Mouse (Mus musculus) kidney, embryonic 15.5 days (tissue): Measurements from ENCODE around the gene Afg1l. TPM values are rescaled to one million over a fixed set of nuclear protein-coding genes. Genes with fewer than 3 reads are reported as not detected.

ENCODE experiments used
- ATAC-seq: fragments of 200-750 bp; cut with Nextera tagmentation; replicated peaks from 2 replicates; pipeline ENCODE4 v1.8.0; 2017; ENCODE audit warnings: moderate TSS enrichment; ENCODE audit not compliant: low FRiP score
- H3K27ac ChIP-seq: fragments of 300-500 bp; sonication (generic); 2 replicates; pipeline ENCODE4 v1.5.1; 2015; ENCODE audit warnings: mild to moderate bottlenecking, inconsistent platforms
- H3K27me3 ChIP-seq: fragments of 300-500 bp; sonication (generic); 2 replicates; pipeline ENCODE4 v1.6.1; 2015; ENCODE audit warnings: inconsistent platforms
- H3K36me3 ChIP-seq: fragments of 300-500 bp; sonication (generic); 2 replicates; pipeline ENCODE4 v1.6.1; 2015; ENCODE audit warnings: inconsistent platforms
- H3K4me1 ChIP-seq: fragments of 300-500 bp; sonication (generic); 2 replicates; pipeline ENCODE4 v1.6.1; 2015; ENCODE audit warnings: inconsistent platforms
- H3K4me2 ChIP-seq: fragments of 300-500 bp; sonication (generic); 2 replicates; pipeline ENCODE4 v1.6.1; 2015; ENCODE audit warnings: moderate library complexity, mild to moderate bottlenecking, inconsistent platforms
- H3K4me3 ChIP-seq: fragments of 300-500 bp; sonication (generic); replicated peaks from 2 replicates; pipeline ENCODE4 v1.5.1; 2015; ENCODE audit warnings: mild to moderate bottlenecking, inconsistent platforms
- H3K9ac ChIP-seq: fragments of 300-500 bp; sonication (generic); 2 replicates; pipeline ENCODE4 v1.6.1; 2015; ENCODE audit warnings: mild to moderate bottlenecking, inconsistent platforms
- H3K9me3 ChIP-seq: fragments of 300-500 bp; sonication (generic); replicated peaks from 2 replicates; pipeline ENCODE4 v1.6.1; 2016; ENCODE audit warnings: inconsistent platforms
- WGBS: fragments of 180-500 bp; shearing (Covaris S2); methylation state at CpG from one replicate; pipeline ENCODE4 v1.1.7; 2015; ENCODE audit warnings: mixed read lengths; 5-methylcytosine and 5-hydroxymethylcytosine counted together
- polyA plus RNA-seq: library from polyadenylated mRNA; unstranded; fragments of >200 nt; fragmentation: Nextera tagmentation; extraction: Ambion mirVana; gene quantifications from 2 replicates; pipeline ENCODE4 v1.2.1, GENCODE M21; 2015

Afg1l gene
- polyA plus RNA-seq, 1 experiment from 2014 or later: 7.0 TPM

GRCm38 (mm10) chr10:42501775-42502348 lies 23.5 kb upstream of the Afg1l start, which contains the start of gene Snx3:
Snx3 (plus strand) TSS chr10:42502030.
- WGBS: under 1% methylated on average over 68 of the region's 68 CpGs
- Histone ChIP-seq H3K27me3 (no peaks in the 10 kb centered on the region), H3K9ac (peak within 1 kb of the TSS; percentile 89), H3K9me3 (no peaks in the 10 kb centered on the region), H3K4me1 (peaks cover 5% of the 10 kb centered on the region), H3K4me3 (peak within 1 kb of the TSS; percentile 89), H3K36me3 (0 out of 2 replicates have a peak, but pooled peaks cover under 1% of the 10 kb centered on the region), H3K4me2 (peak within 1 kb of the TSS; percentile 77), H3K27ac (peak within 1 kb of the TSS; percentile 98)
- ATAC-seq: peak; percentile 97

- Histone ChIP-seq H3K4me3 (peak overlapping the region; percentile 89), H3K9me3 (no peaks in the 10 kb centered on the region), H3K27me3 (no peaks in the 10 kb centered on the region), H3K27ac (peak overlapping the region; percentile 98), H3K36me3 (no peaks in the 10 kb centered on the region), H3K9ac (no peak overlapping the region), H3K4me2 (peak overlapping the region; percentile 77; the same call in 1 of the 2 replicates), H3K4me1 (peaks cover 5% of the 10 kb centered on the region)
- 0 out of 2 replicates have a peak, but pooled peaks have one; percentile 3 for ATAC-seq
- 81% methylated on average over 5 of the region's 5 CpGs for WGBS
Measured at GRCm38 (mm10) chr10:42501161-42501560, 22.8 kb upstream of the Afg1l start.

DNA sequence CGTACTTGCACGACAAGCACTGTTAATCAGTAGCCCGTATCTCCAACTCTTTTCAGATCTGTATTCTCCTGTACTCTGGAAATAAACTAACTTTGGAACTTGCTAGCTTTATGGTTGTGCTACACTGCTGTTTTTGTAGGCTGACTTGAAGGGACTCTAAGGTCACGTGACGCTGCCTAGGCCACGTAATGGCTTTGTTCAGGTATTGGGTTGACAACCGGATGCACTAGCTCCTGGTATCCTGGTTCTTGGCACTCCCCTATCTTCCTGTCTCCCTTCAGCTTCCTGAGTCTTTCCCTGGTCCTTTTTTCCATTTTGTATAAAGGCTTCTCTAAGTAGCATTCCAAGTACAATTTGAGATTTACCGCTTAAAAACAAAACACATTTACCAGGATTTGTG lies 22.2 kb upstream of the Afg1l start:
- WGBS: 87% methylated on average over 8 of the region's 8 CpGs
- Histone ChIP-seq H3K4me3 (no peak overlapping the region), H3K4me1 (peaks cover 5% of the 10 kb centered on the region), H3K9ac (no peak overlapping the region), H3K27ac (peak overlapping the region; percentile 98), H3K27me3 (no peaks in the 10 kb centered on the region), H3K9me3 (no peaks in the 10 kb centered on the region), H3K36me3 (no peaks in the 10 kb centered on the region), H3K4me2 (no peak overlapping the region)
- ATAC-seq: no peak

- no peak for ATAC-seq
- H3K36me3 ChIP-seq: no peaks in the 10 kb centered on the region
- no peak overlapping the region for H3K9ac ChIP-seq
- peaks cover 5% of the 10 kb centered on the region for H3K4me1 ChIP-seq
- H3K4me2 ChIP-seq: no peak overlapping the region
- 64% methylated on average over 4 of the region's 4 CpGs for WGBS
- no peak overlapping the region for H3K4me3 ChIP-seq
- H3K27me3 ChIP-seq: no peaks in the 10 kb centered on the region
- H3K9me3 ChIP-seq: no peaks in the 10 kb centered on the region
- H3K27ac ChIP-seq: no peak overlapping the region
Measured at GRCm38 (mm10) chr10:42493000-42493399, 14.6 kb upstream of the Afg1l start.

DNA sequence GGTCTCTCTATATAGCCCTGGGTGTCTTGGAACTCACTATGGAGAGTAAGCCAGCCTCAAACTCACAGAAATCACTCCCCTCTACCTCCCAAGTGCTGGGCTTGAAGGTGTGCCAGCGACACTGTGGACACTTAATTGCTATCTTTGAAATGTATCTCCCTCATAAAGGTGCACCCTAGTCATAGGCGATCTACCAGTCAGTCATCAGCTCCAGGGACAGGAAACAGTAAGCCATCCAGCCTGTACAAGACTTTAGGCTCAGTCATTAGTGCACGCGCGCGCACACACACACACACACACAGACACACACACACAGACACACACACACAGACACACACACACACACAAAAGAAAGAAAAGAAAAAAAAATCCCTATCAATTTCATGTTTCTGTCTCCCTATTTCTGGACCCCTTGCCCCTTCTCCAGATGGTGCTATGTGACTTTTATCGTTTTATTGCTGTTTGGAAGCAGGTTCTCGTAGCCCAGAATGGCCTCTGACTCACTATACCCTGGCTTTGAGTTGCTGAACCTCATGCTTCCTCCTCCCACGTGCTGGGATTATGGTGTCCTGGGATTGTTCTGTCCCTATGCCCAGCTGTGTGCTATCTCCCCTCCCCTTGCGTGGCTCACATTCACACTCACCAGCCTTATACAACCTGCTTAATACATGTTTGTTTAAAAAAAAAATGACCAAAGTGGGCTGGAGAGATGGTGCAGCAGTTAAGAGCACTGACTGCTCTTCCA lies 13.8 kb upstream of the Afg1l start:
- Histone ChIP-seq H3K9ac (no peak overlapping the region), H3K27ac (no peak overlapping the region), H3K4me1 (peaks cover 5% of the 10 kb centered on the region), H3K36me3 (no peaks in the 10 kb centered on the region), H3K27me3 (no peaks in the 10 kb centered on the region), H3K9me3 (no peaks in the 10 kb centered on the region), H3K4me3 (no peak overlapping the region), H3K4me2 (no peak overlapping the region)
- 74% methylated on average over 10 of the region's 10 CpGs for WGBS
- no peak for ATAC-seq

GRCm38 (mm10) chr10:42491158-42491557 lies 12.8 kb upstream of the Afg1l start:
- H3K27me3 ChIP-seq: no peaks in the 10 kb centered on the region
- no peak overlapping the region for H3K27ac ChIP-seq
- peaks cover 5% of the 10 kb centered on the region for H3K4me1 ChIP-seq
- no peak for ATAC-seq
- 50% methylated on average over 1 of the region's 1 CpGs for WGBS
- no peak overlapping the region for H3K9ac ChIP-seq
- H3K9me3 ChIP-seq: no peaks in the 10 kb centered on the region
- no peaks in the 10 kb centered on the region for H3K36me3 ChIP-seq
- H3K4me2 ChIP-seq: no peak overlapping the region
- H3K4me3 ChIP-seq: no peak overlapping the region

DNA sequence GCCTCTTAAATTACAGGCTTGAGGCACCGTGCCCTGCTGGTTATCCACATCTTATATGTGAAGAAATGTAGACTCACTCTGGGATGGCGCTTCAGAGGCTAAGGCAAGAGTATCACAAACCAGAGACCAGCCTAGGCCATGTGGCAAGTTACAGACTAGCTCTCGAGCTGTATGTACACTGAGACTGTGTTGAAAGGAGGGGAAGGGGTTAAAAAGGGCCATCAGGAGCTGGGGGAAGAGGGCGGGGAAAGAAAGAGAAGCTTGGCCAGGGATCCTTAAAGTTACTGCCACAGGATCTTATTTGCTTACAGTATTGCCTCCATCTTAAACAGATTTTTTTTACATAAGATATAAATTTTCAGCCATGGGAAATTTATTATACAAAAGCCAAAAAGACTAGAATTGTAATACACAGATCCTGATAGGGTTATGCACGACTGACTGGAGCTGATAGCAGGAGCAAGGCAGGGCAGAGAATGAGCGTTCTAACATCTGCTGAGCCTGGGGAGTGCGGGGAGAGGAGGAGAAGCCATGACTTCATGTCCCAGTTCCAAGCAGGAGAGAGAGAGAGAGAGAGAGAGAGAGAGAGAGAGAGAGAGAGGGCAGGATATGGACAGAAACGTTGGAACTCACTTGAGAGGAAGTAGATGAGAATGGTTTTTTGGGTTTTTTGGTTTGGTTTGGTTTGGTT lies 10.4 kb upstream of the Afg1l start:
- H3K36me3 ChIP-seq: no peaks in the 10 kb centered on the region
- H3K4me3 ChIP-seq: no peak overlapping the region
- peaks cover 5% of the 10 kb centered on the region for H3K4me1 ChIP-seq
- no peak overlapping the region for H3K4me2 ChIP-seq
- 25% methylated on average over 8 of the region's 8 CpGs for WGBS
- H3K9ac ChIP-seq: no peak overlapping the region
- no peaks in the 10 kb centered on the region for H3K27me3 ChIP-seq
- no peaks in the 10 kb centered on the region for H3K9me3 ChIP-seq
- H3K27ac ChIP-seq: peak overlapping the region; percentile 41; the same call in 1 of the 2 replicates
- 0 out of 2 replicates have a peak, but pooled peaks have one; percentile 15 for ATAC-seq

- H3K4me2 ChIP-seq: no peak overlapping the region
- no peaks in the 10 kb centered on the region for H3K27me3 ChIP-seq
- ATAC-seq: no peak
- H3K27ac ChIP-seq: no peak overlapping the region
- H3K36me3 ChIP-seq: no peaks in the 10 kb centered on the region
- 75% methylated on average over 4 of the region's 4 CpGs for WGBS
- H3K4me3 ChIP-seq: no peak overlapping the region
- H3K9ac ChIP-seq: no peak overlapping the region
- H3K4me1 ChIP-seq: peaks cover 15% of the 10 kb centered on the region
- H3K9me3 ChIP-seq: no peaks in the 10 kb centered on the region
Measured at GRCm38 (mm10) chr10:42480719-42481118, 2.4 kb upstream of the Afg1l start.

DNA sequence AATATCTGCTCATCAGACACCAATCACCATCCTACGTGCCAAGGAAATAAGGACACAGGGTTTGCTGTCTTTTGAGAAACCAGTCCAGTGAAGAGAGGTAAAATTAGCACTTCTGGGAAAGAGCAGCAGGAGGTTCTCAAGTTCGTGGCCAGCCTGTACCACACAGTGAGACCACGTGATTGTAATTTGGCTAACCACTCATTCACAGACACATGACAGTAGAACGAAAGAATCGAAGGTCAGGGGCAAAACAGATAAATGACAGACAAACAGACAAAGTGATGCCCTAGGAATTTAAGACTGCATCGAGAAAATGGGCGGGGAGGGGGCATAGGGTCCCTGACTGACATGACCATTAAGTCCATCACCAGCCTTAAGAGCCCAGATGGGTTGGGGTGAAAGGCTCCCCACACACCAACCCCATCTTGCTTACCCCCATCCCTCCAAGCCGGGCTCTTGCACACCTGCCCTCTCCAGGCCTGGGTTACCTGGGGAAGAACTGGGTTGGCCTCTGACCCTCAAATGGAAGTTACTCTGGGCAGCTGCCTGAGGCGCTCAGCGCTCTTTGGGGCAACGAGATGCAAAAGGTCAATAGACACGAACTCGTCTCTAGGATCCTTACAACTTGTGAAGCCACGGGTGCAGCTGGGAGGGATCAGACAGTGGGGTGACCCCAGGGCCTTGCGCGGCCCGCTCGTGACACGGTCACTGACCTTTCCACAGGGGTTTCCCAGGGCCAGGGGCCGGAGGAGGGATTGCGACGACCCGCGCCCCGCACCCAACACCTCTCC lies 620 bp downstream of the Afg1l start:
- peak overlapping the region; percentile 83 for H3K4me3 ChIP-seq
- peak overlapping the region; percentile 84 for H3K9ac ChIP-seq
- H3K4me2 ChIP-seq: peak overlapping the region; percentile 85
- H3K4me1 ChIP-seq: peaks cover 15% of the 10 kb centered on the region
- no peaks in the 10 kb centered on the region; the same call in 1 of the 2 replicates for H3K9me3 ChIP-seq
- WGBS: 11% methylated on average over 25 of the region's 25 CpGs
- H3K36me3 ChIP-seq: 0 out of 2 replicates have a peak, but pooled peaks cover 5% of the 10 kb centered on the region
- H3K27me3 ChIP-seq: no peaks in the 10 kb centered on the region
- ATAC-seq: peak; percentile 59; the same call in 1 of the 2 replicates
- peak overlapping the region; percentile 97 for H3K27ac ChIP-seq

DNA sequence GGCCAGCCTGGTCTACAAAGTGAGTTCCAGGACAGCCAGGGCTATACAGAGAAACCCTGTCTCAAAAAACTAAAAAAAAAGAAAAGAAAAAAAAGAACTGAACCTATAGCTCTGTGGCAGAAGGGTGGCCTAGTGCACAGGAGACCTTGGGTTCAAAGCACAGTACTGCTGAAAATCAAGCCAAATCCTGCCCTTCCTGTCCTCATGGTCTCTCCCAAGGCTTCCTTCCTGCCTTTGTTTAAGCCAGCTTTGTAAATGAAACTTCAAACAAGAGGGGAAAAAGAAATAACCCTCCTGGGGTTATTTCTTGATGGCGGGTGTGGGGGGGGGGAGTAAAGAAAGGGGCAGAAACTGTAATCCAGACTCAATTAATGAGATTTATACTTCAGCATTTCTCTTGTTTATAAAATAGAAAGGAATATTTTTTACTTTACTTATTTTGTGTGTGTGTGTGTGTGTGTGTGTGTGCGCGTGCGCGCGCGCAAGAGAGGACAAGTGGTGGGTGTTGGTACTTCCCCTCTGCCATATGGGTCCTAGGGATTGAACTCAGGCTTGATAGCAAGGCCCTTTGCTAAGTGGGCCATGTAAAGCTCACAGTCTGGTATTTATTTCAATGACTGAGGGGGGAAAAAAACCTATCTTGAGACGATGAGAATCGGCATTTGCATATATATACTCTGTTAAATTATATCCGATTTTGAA lies 1.4 kb downstream of the Afg1l start:
- Histone ChIP-seq H3K4me1 (peaks cover 15% of the 10 kb centered on the region), H3K9ac (no peak overlapping the region), H3K4me2 (peak overlapping the region; percentile 85), H3K36me3 (0 out of 2 replicates have a peak, but pooled peaks cover 7% of the 10 kb centered on the region), H3K27me3 (no peaks in the 10 kb centered on the region), H3K9me3 (no peaks in the 10 kb centered on the region; the same call in 1 of the 2 replicates), H3K27ac (peak overlapping the region; percentile 97), H3K4me3 (no peak overlapping the region)
- 93% methylated on average over 10 of the region's 10 CpGs for whole genome bisulfite sequencing
- ATAC-seq: no peak

- no peak overlapping the region for H3K27ac ChIP-seq
- peaks cover 15% of the 10 kb centered on the region for H3K4me1 ChIP-seq
- H3K9me3 ChIP-seq: no peaks in the 10 kb centered on the region; the same call in 1 of the 2 replicates
- no peaks in the 10 kb centered on the region for H3K27me3 ChIP-seq
- H3K4me2 ChIP-seq: no peak overlapping the region
- 84% methylated on average over 6 of the region's 6 CpGs for WGBS
- H3K36me3 ChIP-seq: 0 out of 2 replicates have a peak, but pooled peaks cover 12% of the 10 kb centered on the region
- H3K9ac ChIP-seq: no peak overlapping the region
- H3K4me3 ChIP-seq: no peak overlapping the region
- no peak for ATAC-seq
Measured at GRCm38 (mm10) chr10:42474946-42475514, 3.3 kb downstream of the Afg1l start.
